Mouse (Mus musculus): ENCODE data around the gene Pigk. TPM values are rescaled to one million over a fixed set of nuclear protein-coding genes. Genes with fewer than 3 reads are reported as not detected.

Pigk gene
- polyA plus RNA-seq (2015; fragmentation: Illumina TruSeq; extraction: RNeasy Lipid Tissue Mini Kit (QIAGEN cat#74804); ENCODE audit: insufficient read depth, low read depth, low replicate concordance), result 6.1 TPM

GRCm38 (mm10) chr3:152713991-152714902 lies at the start of gene Pigk:
Gene Pigk (plus strand): TSS chr3:152714100.

GRCm38 (mm10) chr3:152668239-152668638 lies 45.7 kb upstream of the Pigk start, which contains the start of gene Ak5:
Gene Ak5 (minus strand): TSS chr3:152668360.

GRCm38 (mm10) chr3:152981988-152982387 lies 268.1 kb downstream of the Pigk start, which contains the start of gene St6galnac5:
Gene St6galnac5 (minus strand): TSS chr3:152982246.

Other genes starting within 250 kb of the Pigk start
- 0.31 TPM for gene Ak5, start 45.7 kb upstream of the Pigk start, polyA plus RNA-seq (2015; fragmentation: Illumina TruSeq; extraction: RNeasy Lipid Tissue Mini Kit (QIAGEN cat#74804); ENCODE audit: insufficient read depth, low read depth, low replicate concordance)